Mouse (Mus musculus): ENCODE data around the gene Scd3. TPM values are rescaled to one million over a fixed set of nuclear protein-coding genes. Genes with fewer than 3 reads are reported as not detected.

The Scd3 gene
- polyA plus RNA-seq, 1 experiment from 2014 or later, result not detected

GRCm38 (mm10) chr19:44292083-44292482 lies 89.0 kb downstream of the Scd3 start:
- no peak overlapping the region for H3K4me3 ChIP-seq (ENCODE audit: inconsistent target)
- no peaks in the 10 kb centered on the region for H3K36me3 ChIP-seq (ENCODE audit: inconsistent target)
- 90% methylated on average over 2 of the region's 2 CpGs for WGBS (ENCODE audit: missing documents)
- H3K27ac ChIP-seq, result no peak overlapping the region
- H3K79me2 ChIP-seq (ENCODE audit: inconsistent target), result peaks cover 31% of the 10 kb centered on the region

GRCm38 (mm10) chr19:44292483-44292882 lies 89.4 kb downstream of the Scd3 start:
- Histone ChIP-seq H3K4me3 (ENCODE audit: inconsistent target) (no peak overlapping the region), H3K27ac (peak overlapping the region; percentile 97), H3K36me3 (ENCODE audit: inconsistent target) (no peaks in the 10 kb centered on the region), H3K79me2 (ENCODE audit: inconsistent target) (peaks cover 35% of the 10 kb centered on the region)
- 87% methylated on average over 3 of the region's 3 CpGs for WGBS (ENCODE audit: missing documents)

GRCm38 (mm10) chr19:44292941-44293768 lies 90.1 kb downstream of the Scd3 start, which contains the start of gene Scd2:
Gene Scd2, plus strand, starts transcription at chr19:44293674.
- no peaks in the 10 kb centered on the region for H3K36me3 ChIP-seq (ENCODE audit: inconsistent target)
- 11% methylated on average over 19 of the region's 21 CpGs for WGBS (ENCODE audit: missing documents)
- peaks cover 42% of the 10 kb centered on the region for H3K79me2 ChIP-seq (ENCODE audit: inconsistent target)
- H3K4me3 ChIP-seq (ENCODE audit: inconsistent target), result peak within 1 kb of the TSS; percentile 99
- H3K27ac ChIP-seq, result peak within 1 kb of the TSS; percentile 97

Other genes starting within 250 kb of the Scd3 start
- gene Cpn1, start 216.7 kb upstream of the Scd3 start, polyA plus RNA-seq (2018), result 0.11 TPM in 1 of 3 replicates, not detected in the others
- 0.09 TPM in 1 of 3 replicates, not detected in the others for gene Cyp2c23, start 174.1 kb upstream of the Scd3 start, polyA plus RNA-seq (2018)
- gene Erlin1, start 133.5 kb upstream of the Scd3 start, polyA plus RNA-seq (2018), result 27.9 to 30.5 TPM (median 29.9 TPM) in 3 replicates
- 20.5 to 49.0 TPM (median 40.3 TPM) in 3 replicates for gene Chuk, start 95.8 kb upstream of the Scd3 start, polyA plus RNA-seq (2018)
- gene Cwf19l1, start 67.4 kb upstream of the Scd3 start, polyA plus RNA-seq (2018), result 12.7 to 13.8 TPM (median 12.9 TPM) in 3 replicates
- 26.5 to 60.1 TPM (median 52.8 TPM) in 3 replicates for gene Bloc1s2, start 56.8 kb upstream of the Scd3 start, polyA plus RNA-seq (2018)
- not detected in 3 replicates for gene Pkd2l1, start 10.8 kb upstream of the Scd3 start, polyA plus RNA-seq (2018)
- 51.1 to 117 TPM (median 106 TPM) in 3 replicates for gene Scd2, start 90.4 kb downstream of the Scd3 start, polyA plus RNA-seq (2018)
- 0.15 to 0.19 TPM (median 0.16 TPM) in 3 replicates for gene Scd4, start 129.8 kb downstream of the Scd3 start, polyA plus RNA-seq (2018)
- 1.8 to 4.9 TPM (median 4.4 TPM) in 3 replicates for gene Scd1, start 204.6 kb downstream of the Scd3 start, polyA plus RNA-seq (2018)